8 mouse cellular contexts compared by ENCODE assay signal in the genomic region with DNA sequence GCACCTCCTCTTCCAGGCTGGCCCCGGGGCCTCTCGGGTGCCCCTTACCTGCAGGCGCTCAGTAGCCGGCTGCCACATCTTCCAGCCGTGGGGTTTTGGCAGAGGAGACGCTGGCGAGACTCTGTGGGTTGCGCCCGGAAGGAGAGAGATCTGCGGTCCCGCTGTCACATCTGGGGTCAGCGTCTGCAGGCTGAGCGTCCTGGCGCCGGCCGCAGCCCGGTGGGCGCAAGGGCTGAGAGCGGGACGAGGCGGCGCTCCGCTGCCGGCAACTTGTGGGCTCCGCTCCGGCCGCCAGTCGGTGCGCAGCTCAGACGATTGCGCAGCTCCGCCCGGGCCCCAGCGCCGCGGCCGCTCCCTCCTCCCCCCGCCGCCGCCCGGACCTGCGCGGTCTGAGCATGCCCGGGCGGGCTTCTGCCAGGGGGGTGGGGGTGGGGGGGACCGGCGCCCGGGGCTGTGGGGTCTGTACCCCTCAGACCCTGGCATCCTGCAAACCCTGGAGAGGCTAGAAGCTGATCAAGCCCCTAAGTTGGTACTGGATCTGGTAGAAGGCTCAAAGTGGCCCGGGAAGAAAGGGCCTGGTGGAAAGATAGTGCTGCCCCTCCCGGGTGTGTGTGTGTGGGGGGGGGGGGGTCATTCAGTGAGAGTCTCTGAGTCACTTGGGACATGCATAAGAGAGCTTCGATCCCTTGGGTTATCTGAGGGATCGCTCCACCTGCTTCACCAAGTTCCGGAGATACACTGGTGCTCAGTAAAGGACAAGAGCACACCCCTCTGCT.
DNase-seq lines count a peak whose midpoint lies in the region; ATAC-seq and TF ChIP-seq lines count a peak whose summit lies in the region.

No protein-coding gene starts in this region.

- peak overlapping the region; percentile 81 for H3K4me2 ChIP-seq in hindbrain, embryonic 11.5 days (replicated peaks; ENCODE audit: low read depth, low read length)

- H3K36me3 ChIP-seq in hindbrain, embryonic 11.5 days (ENCODE audit: control insufficient read depth, insufficient read depth, low read length), result no peaks in the 10 kb centered on the region

- intact Hi-C loops in left cerebral cortex, adult 2 months (cut with DNase I), result loop anchor here (1.0 to 10.0 kb wide), 4 partner anchors 150 to 538 kb away; a partner anchor contains a TSS

- no peaks in the 10 kb centered on the region for H3K27me3 ChIP-seq in hindbrain, embryonic 11.5 days (ENCODE audit: control insufficient read depth, insufficient read depth, low read length)

- H3K9me3 ChIP-seq in hindbrain, embryonic 11.5 days (ENCODE audit: control insufficient read depth, low read length), result no peaks in the 10 kb centered on the region

- H3K4me3 ChIP-seq in hindbrain, embryonic 11.5 days (ENCODE audit: low read depth, low read length), result peak overlapping the region; percentile 65
- H3K4me3 ChIP-seq in left cerebral cortex, adult 2 months, result peak overlapping the region; percentile 99

- TF ChIP-seq CTCF in left cerebral cortex, adult 2 months (IDR thresholded peaks at IDR 0.05), result peak; percentile 28

- peak overlapping the region; percentile 77 for H3K9ac ChIP-seq in hindbrain, embryonic 11.5 days (ENCODE audit: low read depth, low read length)

- peak; percentile 93 for ATAC-seq in hindbrain, embryonic 11.5 days (ENCODE audit: low FRiP score)

- H3K4me1 ChIP-seq in hindbrain, embryonic 11.5 days (replicated peaks; ENCODE audit: control insufficient read depth, insufficient read depth, low read length), result no peaks in the 10 kb centered on the region

- peak overlapping the region; percentile 71 for H3K27ac ChIP-seq in hindbrain, embryonic 11.5 days (ENCODE audit: low read depth, low read length)
- peak overlapping the region; percentile 86 for H3K27ac ChIP-seq in left cerebral cortex, adult 2 months

- 3% methylated on average over 36 of the region's 53 CpGs for WGBS in hindbrain, embryonic 11.5 days

- peak; percentile 76 to 90 for DNase-seq in adrenal gland, adult (ENCODE audit: inconsistent age in 2 of 2, low spot score in 1 of 2)
- peak; percentile 71 for DNase-seq in cerebellum, adult 9-11 months
- DNase-seq in frontal cortex, postnatal 14 days (ENCODE audit: low spot score in 2 of 2), result peak; percentile 8 to 48
- DNase-seq in hindbrain, embryonic 11.5 days (ENCODE audit: low spot score), result peak; percentile 76
- peak; percentile 70 to 74 for DNase-seq in left cerebral cortex, adult 2 months (ENCODE audit: extremely low spot score in 1 of 2, low spot score in 2 of 2)
- peak; percentile 43 to 66 for DNase-seq in lung, postnatal 4 days
- DNase-seq in retina, postnatal 1 day, result peak; percentile 70
- DNase-seq in spleen, adult 12 weeks (ENCODE audit: low spot score), result no peak
